Mouse (Mus musculus) forebrain, embryonic 14.5 days (tissue): ENCODE measurements around the gene Akt3. TPM values are rescaled to one million over a fixed set of nuclear protein-coding genes. Genes with fewer than 3 reads are reported as not detected.

Experiments
- ATAC-seq: fragments of 200-750 bp; cut with Nextera tagmentation; 2 replicates; pipeline ENCODE4 v1.8.0; 2017; ENCODE audit warnings: mild to moderate bottlenecking, moderate library complexity
- DNase-seq: peaks from one replicate; pipeline ENCODE4 v3.0.0-alpha.2; 2015; ENCODE audit warnings: low spot score
- H3K27ac ChIP-seq: fragments of 300-500 bp; sonication (generic); 2 replicates; pipeline ENCODE4 v1.5.1; 2014; ENCODE audit warnings: low read depth, mild to moderate bottlenecking, control low read depth, low read length, moderate library complexity
- H3K27me3 ChIP-seq: fragments of 300-500 bp; sonication (generic); replicated peaks from 2 replicates; pipeline ENCODE4 v1.6.1; 2014; ENCODE audit warnings: low read length, control low read depth, mixed read lengths; ENCODE audit not compliant: control insufficient read depth, insufficient read depth
- H3K36me3 ChIP-seq: fragments of 300-500 bp; sonication (generic); 2 replicates; pipeline ENCODE4 v1.6.1; 2014; ENCODE audit warnings: low read length, control low read depth; ENCODE audit not compliant: control insufficient read depth, insufficient read depth
- H3K4me1 ChIP-seq: fragments of 300-500 bp; sonication (generic); 2 replicates; pipeline ENCODE4 v1.6.1; 2014; ENCODE audit warnings: antibody characterized with exemption, low read length, control low read depth; ENCODE audit not compliant: control insufficient read depth, insufficient read depth
- H3K4me2 ChIP-seq: fragments of 300-500 bp; sonication (generic); 2 replicates; pipeline ENCODE4 v1.6.1; 2014; ENCODE audit warnings: mild to moderate bottlenecking, control low read depth, low read length
- H3K4me3 ChIP-seq: fragments of 300-500 bp; sonication (generic); 2 replicates; pipeline ENCODE4 v1.5.1; 2014; ENCODE audit warnings: low read depth, low read length, control low read depth
- H3K9ac ChIP-seq: fragments of 300-500 bp; sonication (generic); 2 replicates; pipeline ENCODE4 v1.6.1; 2014; ENCODE audit warnings: mild to moderate bottlenecking, low read length, control low read depth, moderate library complexity
- H3K9me3 ChIP-seq: fragments of 300-500 bp; sonication (generic); replicated peaks from 2 replicates; pipeline ENCODE4 v1.6.1; 2016; ENCODE audit warnings: low read length, control low read depth, mixed read lengths; ENCODE audit not compliant: control insufficient read depth
- WGBS: fragments of 180-500 bp; shearing (Covaris S2); extraction: QIAGEN DNeasy Blood & Tissue Kit; methylation state at CpG from one replicate; pipeline ENCODE4 v1.1.7; 2014; 5-methylcytosine and 5-hydroxymethylcytosine counted together
- polyA plus RNA-seq: library from polyadenylated mRNA; unstranded; fragments of >200 nt; fragmentation: Nextera tagmentation; extraction: Ambion mirVana; gene quantifications from 2 replicates; pipeline ENCODE4 v1.2.1, GENCODE M21; 2014

The Akt3 gene
- polyA plus RNA-seq, 1 experiment from 2014 or later = 39.0 TPM

DNA sequence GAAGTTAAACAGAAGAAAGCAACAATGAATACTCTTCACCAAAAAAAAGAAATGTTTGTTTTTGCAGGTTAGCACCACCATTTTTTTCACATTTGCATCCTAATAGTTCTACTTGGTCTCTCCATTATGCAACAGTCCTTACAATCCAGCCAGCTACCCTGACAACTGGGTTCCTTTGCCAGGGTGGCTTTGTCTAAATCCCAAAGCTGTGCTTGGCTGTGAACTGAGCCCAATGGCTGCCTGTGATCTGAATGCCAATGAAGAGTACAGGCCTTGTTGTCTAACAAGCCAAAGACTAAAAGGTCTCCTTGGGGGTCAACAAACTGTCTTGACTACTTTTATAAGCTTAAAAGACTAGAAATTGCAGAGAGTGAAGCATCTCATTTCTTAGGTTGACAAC is 82.6 kb downstream of the Akt3 start:
- peak overlapping the region; percentile 21; the same call in 1 of the 2 replicates for H3K27ac ChIP-seq
- ATAC-seq (peak; percentile 93), DNase-seq (peak; percentile 94)
- no peak overlapping the region for H3K4me3 ChIP-seq
- H3K4me1 ChIP-seq = peaks cover 18% of the 10 kb centered on the region
- H3K9me3 ChIP-seq = no peaks in the 10 kb centered on the region
- no peak overlapping the region for H3K9ac ChIP-seq
- H3K4me2 ChIP-seq = no peak overlapping the region
- H3K27me3 ChIP-seq = no peaks in the 10 kb centered on the region
- no peaks in the 10 kb centered on the region for H3K36me3 ChIP-seq

DNA sequence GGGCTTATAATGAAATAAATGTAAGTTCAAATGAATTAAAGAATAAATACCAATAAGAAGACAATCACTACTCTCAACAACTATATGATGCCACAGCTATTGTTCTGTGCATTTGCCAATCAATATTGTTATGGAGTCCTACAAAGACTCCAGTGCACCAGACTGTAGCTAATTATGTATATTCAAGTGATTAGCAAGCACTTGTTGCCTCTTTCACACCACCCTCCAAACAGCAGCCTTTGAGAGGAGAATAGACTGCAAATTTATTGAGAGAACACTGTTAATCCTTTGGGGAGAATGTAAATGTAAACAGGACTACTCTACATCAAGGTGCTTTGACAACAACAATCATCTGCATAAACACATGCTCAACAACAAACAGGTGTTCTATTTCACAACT is 86.7 kb downstream of the Akt3 start:
- H3K4me3 ChIP-seq = no peak overlapping the region
- H3K36me3 ChIP-seq = no peaks in the 10 kb centered on the region
- peaks cover 16% of the 10 kb centered on the region for H3K4me1 ChIP-seq
- DNase-seq = peak; percentile 58
- no peak overlapping the region for H3K4me2 ChIP-seq
- ATAC-seq = peak; percentile 63
- no peak overlapping the region; the same call in 1 of the 2 replicates for H3K27ac ChIP-seq
- no peaks in the 10 kb centered on the region for H3K9me3 ChIP-seq
- no peak overlapping the region for H3K9ac ChIP-seq
- H3K27me3 ChIP-seq = no peaks in the 10 kb centered on the region

DNA sequence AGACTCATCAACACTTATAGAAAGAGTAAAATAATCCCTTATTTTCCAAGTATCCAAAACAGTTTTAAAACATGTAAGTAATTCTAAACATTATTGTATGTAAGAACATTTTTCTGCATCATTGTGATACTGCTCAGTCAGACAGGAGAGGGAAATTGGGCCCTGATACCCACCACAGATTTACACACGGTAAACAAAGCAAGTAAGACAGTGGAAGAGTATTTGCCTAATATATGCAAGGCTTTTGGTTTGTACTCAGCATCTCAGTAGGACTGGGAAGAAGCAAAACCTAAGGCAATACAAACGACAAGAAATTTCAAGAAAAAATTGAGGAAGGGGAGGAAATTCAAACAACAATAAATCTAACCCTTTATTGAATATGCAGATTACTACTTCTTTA is 92.2 kb downstream of the Akt3 start:
- ATAC-seq (0 out of 2 replicates have a peak, but pooled peaks have one; percentile 60), DNase-seq (no peak)
- Histone ChIP-seq H3K9ac (no peak overlapping the region), H3K4me2 (no peak overlapping the region), H3K4me3 (no peak overlapping the region), H3K27ac (peak overlapping the region; percentile 34; the same call in 1 of the 2 replicates), H3K27me3 (no peaks in the 10 kb centered on the region), H3K36me3 (no peaks in the 10 kb centered on the region), H3K9me3 (no peaks in the 10 kb centered on the region), H3K4me1 (no peaks in the 10 kb centered on the region; the same call in 1 of the 2 replicates)
- WGBS = 14% methylated on average over 2 of the region's 2 CpGs

DNA sequence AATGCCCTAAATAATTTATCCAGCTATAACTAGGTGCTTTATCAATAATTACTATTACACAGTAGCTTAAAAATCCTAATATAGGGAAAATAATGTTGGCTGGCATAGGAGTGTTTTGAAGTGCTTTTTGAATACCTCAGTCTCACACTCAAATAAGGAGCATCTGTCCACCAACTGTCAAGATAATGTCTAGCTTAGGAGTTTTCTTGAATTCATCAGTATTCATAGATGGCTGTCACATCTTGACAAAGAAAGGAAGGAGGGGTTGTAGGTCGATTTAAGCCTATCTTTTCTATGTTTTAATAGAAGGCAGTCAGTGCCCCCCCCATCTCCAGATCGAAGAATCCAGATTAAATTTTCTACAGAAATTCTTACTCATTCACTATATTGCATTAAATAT is 92.7 kb downstream of the Akt3 start:
- no peak overlapping the region for H3K27ac ChIP-seq
- H3K36me3 ChIP-seq = no peaks in the 10 kb centered on the region
- H3K4me3 ChIP-seq = no peak overlapping the region
- peak; percentile 87 for ATAC-seq
- no peak overlapping the region for H3K9ac ChIP-seq
- 58% methylated on average over 2 of the region's 2 CpGs for WGBS
- no peak overlapping the region for H3K4me2 ChIP-seq
- H3K27me3 ChIP-seq = no peaks in the 10 kb centered on the region
- no peaks in the 10 kb centered on the region for H3K4me1 ChIP-seq
- peak; percentile 72 for DNase-seq
- no peaks in the 10 kb centered on the region for H3K9me3 ChIP-seq

DNA sequence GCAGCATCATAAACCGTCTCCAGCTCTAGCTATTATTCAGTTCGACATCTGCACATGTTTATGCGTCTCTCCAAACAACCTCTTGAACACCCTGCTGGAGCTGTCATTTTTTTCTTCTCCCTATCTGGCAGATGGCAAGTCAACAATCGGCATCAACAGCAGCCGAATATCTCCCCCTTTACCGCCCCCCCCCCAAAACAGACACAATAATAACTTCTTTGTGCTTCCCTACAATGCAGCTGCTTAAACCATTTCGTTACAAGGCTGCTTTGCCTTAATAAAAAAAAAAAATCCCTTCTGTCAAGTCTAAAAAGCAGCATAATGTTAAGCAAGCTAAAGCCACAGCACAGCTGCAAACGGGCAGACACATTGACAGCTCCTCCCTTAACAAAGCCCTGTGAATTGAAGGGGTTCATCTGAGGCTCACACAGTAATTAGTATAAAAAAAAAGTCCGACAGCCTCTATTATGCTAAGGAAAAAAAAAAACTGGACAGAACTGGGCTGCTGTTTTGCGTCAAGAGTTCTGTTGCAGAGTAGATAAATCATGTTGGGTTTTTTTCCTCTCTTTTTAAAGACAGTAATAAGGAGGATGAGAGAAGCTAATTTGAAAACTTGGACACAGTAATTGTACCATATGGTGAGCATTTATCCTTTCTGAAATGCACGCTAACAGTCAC is 107.5 kb downstream of the Akt3 start:
- WGBS = 2% methylated on average over 11 of the region's 11 CpGs
- peaks cover 12% of the 10 kb centered on the region for H3K4me1 ChIP-seq
- peak overlapping the region; percentile 36 for H3K4me2 ChIP-seq
- H3K27me3 ChIP-seq = no peaks in the 10 kb centered on the region
- peak; percentile 95 for DNase-seq
- H3K4me3 ChIP-seq = no peak overlapping the region; the same call in 1 of the 2 replicates
- H3K36me3 ChIP-seq = no peaks in the 10 kb centered on the region
- peak overlapping the region; percentile 81 for H3K27ac ChIP-seq
- no peaks in the 10 kb centered on the region for H3K9me3 ChIP-seq
- ATAC-seq = peak; percentile 95
- 0 out of 2 replicates have a peak overlapping the region, but pooled peaks have one; percentile 25 for H3K9ac ChIP-seq

DNA sequence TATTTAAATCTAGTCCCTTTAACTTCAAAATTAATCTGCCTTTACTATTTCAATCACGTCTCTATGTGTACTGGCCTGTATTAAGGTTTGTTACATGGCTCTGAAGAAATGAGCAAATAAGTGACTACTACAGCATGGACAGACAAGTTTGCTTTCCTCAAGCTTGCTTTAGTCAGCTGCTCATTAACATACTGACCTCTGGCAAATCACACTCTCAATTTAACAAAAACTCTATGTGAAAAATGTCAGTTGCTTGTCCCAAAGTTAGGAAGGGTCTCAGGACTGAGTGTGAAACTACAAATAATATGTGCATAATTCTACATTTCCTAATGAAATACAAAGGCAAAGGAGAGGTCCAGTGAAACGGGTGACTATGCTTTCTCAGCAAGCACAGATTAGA is 109.3 kb downstream of the Akt3 start:
- WGBS = 16% methylated on average over 2 of the region's 2 CpGs

DNA sequence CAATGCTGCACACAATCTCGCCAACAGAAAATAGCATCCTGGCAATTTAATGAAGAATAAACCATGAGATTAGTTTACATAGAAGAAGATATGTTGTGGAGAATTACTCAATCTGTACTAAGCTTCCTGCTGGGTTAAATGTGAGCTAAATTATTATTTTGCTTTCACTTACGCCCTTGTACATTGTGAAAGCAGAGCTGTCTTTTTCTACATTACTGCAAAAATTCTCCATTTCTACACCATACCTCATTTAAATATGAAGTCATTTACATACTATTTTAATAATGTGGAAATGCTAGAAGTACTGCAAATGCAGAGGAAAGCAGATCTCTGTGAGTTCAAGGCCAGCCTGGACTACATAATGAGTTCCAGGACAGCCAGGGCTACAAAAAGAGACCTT is 116.5 kb downstream of the Akt3 start:
- Histone ChIP-seq H3K27ac (no peak overlapping the region), H3K36me3 (no peaks in the 10 kb centered on the region), H3K4me1 (no peaks in the 10 kb centered on the region), H3K27me3 (no peaks in the 10 kb centered on the region), H3K9ac (no peak overlapping the region), H3K9me3 (no peaks in the 10 kb centered on the region), H3K4me3 (no peak overlapping the region), H3K4me2 (no peak overlapping the region)
- 72% methylated on average over 2 of the region's 2 CpGs for WGBS
- DNase-seq (no peak), ATAC-seq (no peak)

More for the DNA sequence above, 109.3 kb downstream of the Akt3 start:
- H3K4me2 ChIP-seq = no peak overlapping the region
- H3K9ac ChIP-seq = no peak overlapping the region
- H3K27me3 ChIP-seq = no peaks in the 10 kb centered on the region
- DNase-seq (peak; percentile 29), ATAC-seq (no peak)
- H3K4me3 ChIP-seq = no peak overlapping the region
- peak overlapping the region; percentile 62; the same call in 1 of the 2 replicates for H3K27ac ChIP-seq
- peaks cover 12% of the 10 kb centered on the region for H3K4me1 ChIP-seq
- no peaks in the 10 kb centered on the region for H3K36me3 ChIP-seq
- no peaks in the 10 kb centered on the region for H3K9me3 ChIP-seq

DNA sequence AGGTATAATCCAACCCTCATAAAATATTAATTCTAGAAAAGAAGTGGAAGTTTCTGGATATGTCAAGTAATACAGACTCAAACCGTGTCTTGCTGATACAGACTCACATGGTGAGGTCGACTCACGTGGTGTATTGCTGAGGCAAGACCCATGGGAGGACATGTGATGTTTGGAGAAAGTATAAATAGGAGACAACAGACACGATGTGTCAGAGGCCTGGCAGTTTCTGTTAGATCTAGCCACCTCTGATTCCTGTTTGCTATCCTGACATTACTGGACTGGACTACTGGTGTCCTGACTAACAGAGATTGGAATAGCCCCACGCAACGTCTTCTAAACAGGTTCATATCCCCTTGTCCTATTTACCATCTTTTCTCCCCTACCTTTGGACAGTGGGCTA is 118.4 kb downstream of the Akt3 start:
- Histone ChIP-seq H3K4me2 (no peak overlapping the region), H3K36me3 (no peaks in the 10 kb centered on the region), H3K9me3 (no peaks in the 10 kb centered on the region), H3K27me3 (no peaks in the 10 kb centered on the region), H3K4me1 (no peaks in the 10 kb centered on the region), H3K4me3 (no peak overlapping the region), H3K27ac (no peak overlapping the region), H3K9ac (no peak overlapping the region)
- DNase-seq (no peak), ATAC-seq (no peak)
- 89% methylated on average over 6 of the region's 6 CpGs for WGBS

DNA sequence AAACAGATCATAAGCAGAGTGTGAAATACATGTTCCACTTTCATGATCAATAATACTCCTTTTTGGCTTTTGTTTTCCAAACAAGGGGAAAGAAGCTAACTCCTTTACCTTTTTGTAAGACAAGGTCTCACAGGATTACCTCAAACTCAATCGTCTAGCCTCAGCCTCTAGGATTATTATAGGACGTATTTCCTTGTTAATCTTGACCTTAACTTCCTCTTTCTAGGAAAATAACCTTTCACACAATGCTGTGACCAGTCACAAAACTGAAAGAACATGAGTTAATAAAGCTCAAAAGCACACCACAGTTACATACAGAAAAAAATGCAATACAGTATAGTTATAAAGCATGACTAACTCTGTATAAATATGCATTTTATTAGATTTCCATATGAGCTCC is 126.5 kb downstream of the Akt3 start:
- Histone ChIP-seq H3K4me3 (no peak overlapping the region), H3K36me3 (no peaks in the 10 kb centered on the region), H3K27me3 (no peaks in the 10 kb centered on the region), H3K9ac (no peak overlapping the region), H3K27ac (no peak overlapping the region), H3K4me1 (no peaks in the 10 kb centered on the region), H3K9me3 (no peaks in the 10 kb centered on the region), H3K4me2 (no peak overlapping the region)
- WGBS = 73% methylated on average over 2 of the region's 2 CpGs
- ATAC-seq (no peak), DNase-seq (no peak)
